Mouse (Mus musculus) adrenal gland, adult (tissue): Measurements from ENCODE around the gene Gm20388.

Experiments
- DNase-seq, 2 experiments: peaks; one replicate each; pipeline ENCODE4 v3.0.0; 2022 to 2023; ENCODE audit warnings: low spot score in 1 of 2; ENCODE audit not compliant: inconsistent age in 2 of 2

The Gm20388 gene

GRCm38 (mm10) chr8:122497016-122497734 is 2586.5 kb downstream of the Gm20388 start:
- no peak for DNase-seq

GRCm38 (mm10) chr8:122497912-122498311 is 2587.3 kb downstream of the Gm20388 start:
- DNase-seq = no peak

GRCm38 (mm10) chr8:122500856-122501255 is 2590.2 kb downstream of the Gm20388 start:
- DNase-seq = peak; percentile 77 to 92

- DNase-seq = no peak
Observed at GRCm38 (mm10) chr8:122511552-122511951, 2600.9 kb downstream of the Gm20388 start.

GRCm38 (mm10) chr8:122512392-122512791 is 2601.8 kb downstream of the Gm20388 start:
- no peak for DNase-seq

- DNase-seq = no peak
Observed at GRCm38 (mm10) chr8:122515699-122516098, 2605.1 kb downstream of the Gm20388 start.

- DNase-seq = peak; percentile 39 to 58
Observed at GRCm38 (mm10) chr8:122517541-122518190, 2607.0 kb downstream of the Gm20388 start.

- DNase-seq = no peak
Observed at GRCm38 (mm10) chr8:122520611-122521010, 2610.0 kb downstream of the Gm20388 start.

- DNase-seq = peak; percentile 48 to 66
Observed at GRCm38 (mm10) chr8:122522796-122523651, 2612.4 kb downstream of the Gm20388 start.

GRCm38 (mm10) chr8:122523652-122524360 is 2613.2 kb downstream of the Gm20388 start:
- no peak for DNase-seq

- peak in 1 of 2 experiments; percentile 51 for DNase-seq
Observed at GRCm38 (mm10) chr8:122524506-122524905, 2613.9 kb downstream of the Gm20388 start.

- DNase-seq = no peak
Observed at GRCm38 (mm10) chr8:122525004-122525403, 2614.4 kb downstream of the Gm20388 start.

GRCm38 (mm10) chr8:122526084-122526483 is 2615.4 kb downstream of the Gm20388 start:
- DNase-seq = no peak

GRCm38 (mm10) chr8:122526526-122527170 is 2616.0 kb downstream of the Gm20388 start:
- no peak for DNase-seq

GRCm38 (mm10) chr8:122527937-122528336 is 2617.3 kb downstream of the Gm20388 start:
- DNase-seq = no peak

- no peak for DNase-seq
Observed at GRCm38 (mm10) chr8:122529159-122529558, 2618.5 kb downstream of the Gm20388 start.

GRCm38 (mm10) chr8:122531312-122531711 is 2620.7 kb downstream of the Gm20388 start:
- DNase-seq = no peak

- no peak for DNase-seq
Observed at GRCm38 (mm10) chr8:122537033-122537432, 2626.4 kb downstream of the Gm20388 start.

- DNase-seq = no peak
Observed at GRCm38 (mm10) chr8:122537812-122538211, 2627.2 kb downstream of the Gm20388 start.

- no peak for DNase-seq
Observed at GRCm38 (mm10) chr8:122538310-122539076, 2627.9 kb downstream of the Gm20388 start.
